Mouse (Mus musculus): ENCODE data around the gene F13b.

The F13b gene

GRCm38 (mm10) chr1:139501258-139501752 is at the start of gene F13b:
F13b (plus strand) TSS chr1:139501702.
- no peak for DNase-seq (ENCODE audit: low spot score)

- DNase-seq (ENCODE audit: low spot score) = peak; percentile 95
Measured at GRCm38 (mm10) chr1:139454340-139455225, 46.9 kb upstream of the F13b start, which contains the start of gene Aspm. Aspm (plus strand) TSS chr1:139454772.

DNA sequence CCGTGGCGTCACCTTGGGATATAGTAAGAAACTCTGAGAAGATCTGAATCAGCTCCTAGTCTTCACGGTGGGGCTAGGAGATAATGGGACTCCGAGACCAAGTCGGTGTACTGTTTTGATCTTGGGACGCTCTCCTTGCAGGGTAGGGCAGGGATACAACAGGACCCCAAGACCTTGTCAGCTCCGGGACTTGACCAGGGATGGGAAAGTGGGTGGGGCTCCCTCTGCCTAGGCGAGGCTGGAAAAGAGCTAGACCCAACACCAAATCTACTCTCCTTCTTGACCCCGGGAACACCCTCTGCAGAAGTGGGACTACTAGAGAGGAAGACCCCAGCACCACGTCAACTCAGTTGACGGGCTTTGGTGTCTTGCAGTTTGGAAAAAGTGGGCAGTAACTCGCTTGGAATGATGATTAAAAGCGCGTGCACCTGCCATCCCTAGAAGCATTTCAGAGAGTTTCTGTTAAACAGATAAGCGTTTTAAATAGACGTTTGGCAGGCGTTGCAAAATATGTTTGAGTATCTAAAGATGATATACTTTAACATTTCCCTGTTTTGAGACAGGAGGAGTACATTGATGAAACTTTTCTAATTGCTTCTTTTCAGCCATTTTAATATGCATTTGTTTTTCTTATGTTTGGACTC is 46.2 kb upstream of the F13b start:
- DNase-seq (ENCODE audit: low spot score) = peak; percentile 56

GRCm38 (mm10) chr1:139460807-139461206 is 40.7 kb upstream of the F13b start:
- no peak for DNase-seq (ENCODE audit: low spot score)

DNA sequence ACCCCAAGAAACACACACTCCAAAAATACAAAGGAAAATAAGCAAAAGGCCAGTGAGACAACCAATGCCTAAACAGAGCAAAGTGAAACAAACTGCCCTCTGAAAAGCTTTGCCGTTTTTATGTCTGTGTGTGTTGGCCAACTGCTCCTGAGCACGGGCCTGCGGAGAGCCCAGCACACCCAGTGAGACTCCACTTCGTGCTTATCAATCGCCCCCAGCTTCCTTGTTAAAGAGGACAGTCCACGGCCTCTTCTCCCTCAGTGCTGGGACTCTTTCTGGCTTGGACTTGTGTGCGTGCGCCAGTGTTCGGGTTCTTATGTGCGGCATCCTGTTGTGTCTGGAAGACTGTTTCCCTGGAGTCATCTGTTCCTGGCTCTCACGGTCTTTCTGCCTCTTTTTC is 35.6 kb upstream of the F13b start:
- no peak for DNase-seq (ENCODE audit: low spot score)

DNA sequence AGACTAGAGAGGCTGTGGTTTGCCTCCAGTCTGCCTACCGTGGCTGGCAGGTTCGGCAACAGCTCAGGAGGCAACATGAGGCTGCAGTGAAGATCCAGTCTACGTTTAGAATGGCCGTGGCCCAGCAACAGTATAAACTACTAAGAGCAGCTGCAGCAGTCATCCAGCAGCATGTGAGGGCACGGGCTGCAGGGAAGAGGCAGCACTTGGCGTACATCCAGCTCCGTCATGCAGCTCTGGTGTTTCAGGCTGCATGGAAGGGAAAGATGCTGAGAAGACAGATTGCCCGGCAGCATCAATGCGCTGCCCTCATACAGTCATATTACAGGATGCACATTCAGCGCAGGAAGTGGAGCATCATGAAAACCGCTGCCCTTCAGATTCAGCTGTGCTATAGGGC is 22.6 kb upstream of the F13b start:
- no peak for DNase-seq (ENCODE audit: low spot score)

DNA sequence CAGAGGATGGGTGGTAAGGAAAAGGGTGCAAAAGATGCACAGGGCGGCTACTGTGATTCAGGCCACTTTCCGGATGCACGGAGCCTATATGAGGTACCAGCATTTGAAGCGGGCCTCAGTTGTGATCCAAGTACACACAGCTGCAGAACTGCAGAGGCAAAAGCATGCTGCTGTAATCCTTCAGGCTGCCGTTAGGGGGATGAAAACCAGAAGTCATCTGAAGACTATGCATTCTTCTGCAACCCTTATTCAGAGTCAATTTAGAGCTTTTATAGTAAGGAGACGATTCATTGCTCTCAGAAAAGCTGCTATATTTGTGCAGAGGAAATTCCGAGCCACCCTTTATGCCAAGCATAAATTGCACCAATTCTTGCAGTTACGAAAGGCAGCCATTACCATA is 21.3 kb upstream of the F13b start:
- DNase-seq (ENCODE audit: low spot score) = no peak

- no peak for DNase-seq (ENCODE audit: low spot score)
Measured at GRCm38 (mm10) chr1:139481146-139481545, 20.4 kb upstream of the F13b start.

- no peak for DNase-seq (ENCODE audit: low spot score)
Measured at GRCm38 (mm10) chr1:139494630-139495029, 6.9 kb upstream of the F13b start.

- DNase-seq (ENCODE audit: low spot score) = no peak
Measured at GRCm38 (mm10) chr1:139495408-139495807, 6.1 kb upstream of the F13b start.

GRCm38 (mm10) chr1:139496212-139496611 is 5.3 kb upstream of the F13b start:
- no peak for DNase-seq (ENCODE audit: low spot score)

DNA sequence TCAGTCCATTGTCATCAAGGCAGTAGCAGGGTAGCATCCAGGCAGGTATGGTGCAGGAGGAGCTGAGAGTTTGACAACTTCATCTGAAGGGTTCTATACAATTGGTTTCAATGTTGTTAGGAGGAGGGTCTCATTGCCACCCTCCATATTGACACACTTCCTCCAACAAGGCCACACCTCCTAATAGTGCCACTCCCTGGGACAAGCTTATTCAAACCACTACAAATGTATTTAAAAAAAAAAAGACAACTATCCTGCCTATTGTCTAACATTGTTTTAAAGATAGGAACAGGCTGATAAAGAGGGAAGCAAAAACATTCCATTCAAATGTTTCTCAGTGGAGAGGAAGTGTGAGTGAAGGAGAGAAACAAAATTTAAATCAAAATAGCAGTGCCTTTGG is 1.8 kb upstream of the F13b start:
- DNase-seq (ENCODE audit: low spot score) = no peak

DNA sequence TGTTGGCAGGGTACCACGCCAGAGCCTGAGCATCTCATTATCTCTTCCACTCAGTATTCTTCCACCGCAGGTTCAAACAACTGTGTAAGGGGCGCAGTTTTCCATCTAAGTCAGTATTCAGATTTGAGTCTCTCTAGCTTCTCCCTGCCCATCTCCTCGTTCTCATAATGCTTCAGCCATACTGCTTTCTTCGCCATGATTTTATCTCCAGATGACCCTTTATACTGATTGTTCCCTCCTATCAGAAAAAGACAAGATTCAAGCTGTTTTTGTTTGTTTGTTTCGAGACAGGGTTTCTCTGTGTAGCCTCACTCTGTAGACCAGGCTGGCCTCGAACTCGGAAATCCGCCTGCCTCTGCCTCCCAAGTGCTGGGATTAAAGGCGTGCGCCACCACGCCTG is 13.1 kb downstream of the F13b start:
- DNase-seq (ENCODE audit: low spot score) = no peak

DNA sequence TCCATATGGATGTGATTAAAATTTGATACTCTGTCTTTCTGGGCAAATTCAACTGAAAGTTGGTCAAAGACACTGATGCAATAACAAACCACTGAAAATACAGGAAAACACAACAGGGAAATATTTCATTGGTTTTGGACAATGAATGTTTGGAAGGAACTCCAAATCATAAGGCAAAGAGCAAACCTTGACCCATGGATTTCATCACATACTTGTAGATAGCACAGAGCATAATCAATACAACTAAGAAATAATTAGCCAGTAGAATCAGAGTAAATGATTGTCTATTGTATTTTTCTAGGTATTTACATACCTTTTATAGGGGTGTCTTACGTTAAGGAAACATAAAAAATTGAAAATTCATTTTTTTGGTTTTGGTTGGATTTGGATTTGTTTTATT is 47.0 kb downstream of the F13b start:
- DNase-seq (ENCODE audit: low spot score) = no peak

DNA sequence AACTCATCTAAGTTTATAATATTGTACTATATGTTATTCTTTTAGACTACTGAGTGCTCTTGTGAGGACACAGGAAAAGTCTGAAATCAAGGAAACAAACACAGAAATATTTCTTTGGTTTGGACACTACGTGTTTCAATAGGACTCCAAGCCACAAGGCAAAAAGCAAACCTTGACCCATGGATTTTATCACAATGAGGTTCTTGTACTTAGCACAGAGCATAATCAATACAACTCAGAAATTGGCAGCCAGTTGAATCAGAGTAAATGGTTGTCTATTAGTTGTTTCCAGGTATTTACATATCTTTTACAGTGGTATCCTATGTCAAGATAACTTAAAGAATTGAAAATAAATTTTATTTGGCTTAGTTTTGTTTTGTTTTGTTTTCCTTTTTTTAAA is 49.8 kb downstream of the F13b start:
- no peak for DNase-seq (ENCODE audit: low spot score)

DNA sequence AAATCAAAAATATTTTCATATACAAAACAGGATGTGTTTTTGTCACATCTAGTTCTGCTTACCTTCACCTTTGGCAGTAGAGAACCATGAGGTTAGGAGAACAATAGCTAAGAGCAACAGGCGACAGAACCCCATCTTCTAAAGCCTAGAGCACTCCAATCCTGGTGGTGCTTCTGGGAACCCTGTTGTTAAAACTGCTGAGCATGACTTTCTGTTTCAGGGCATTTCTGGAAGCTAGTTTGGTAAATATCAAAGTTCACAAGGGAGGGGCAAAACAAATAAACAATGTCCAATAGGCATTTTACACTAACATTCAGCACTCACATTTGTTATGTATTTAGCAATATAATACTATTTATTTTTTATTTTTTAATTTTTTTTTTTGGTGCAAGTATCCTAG is 58.5 kb downstream of the F13b start, which contains the start of gene Cfhr1:
Gene Cfhr1, minus strand, starts transcription at position 249 of the 400 bp plus-strand sequence.
- DNase-seq (ENCODE audit: low spot score) = no peak

Data from embryo, embryonic 10 days (tissue).